Mouse (Mus musculus): Measurements from ENCODE around the gene Tpcn1.
"Not testable (repeated sequence)": the region's sequence is repeated elsewhere in the genome, so short reads cannot be mapped to it uniquely, and the experiment has no call there.

The Tpcn1 gene

GRCm38 (mm10) chr5:120510982-120511642 is 77.4 kb downstream of the Tpcn1 start, which contains the start of gene Slc8b1:
Gene Slc8b1 (plus strand): TSS chr5:120511168.
- DNase-seq: peak; percentile 86 to 88

- DNase-seq: no peak
These were observed 81.2 kb downstream of the Tpcn1 start for GRCm38 (mm10) chr5:120507311-120507710.

DNA sequence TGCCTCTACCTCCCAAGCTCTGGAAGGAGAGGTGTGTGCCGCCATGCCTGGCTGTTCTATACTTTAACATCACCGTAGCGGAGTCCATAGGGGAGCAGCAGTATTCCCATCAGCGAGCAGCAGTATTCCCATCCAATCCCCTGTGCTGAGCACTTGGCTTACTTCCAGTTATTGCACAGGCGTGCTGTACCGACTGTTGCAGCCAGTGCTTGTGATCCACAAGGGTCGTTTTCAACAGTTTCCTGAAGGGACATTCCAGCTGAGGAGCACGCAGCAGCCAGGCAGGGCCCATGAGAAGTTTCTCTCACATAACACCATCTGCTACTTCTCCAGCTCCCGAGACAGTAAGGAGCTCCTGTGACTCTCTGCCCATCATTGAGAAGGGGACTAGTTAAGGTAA is 82.0 kb downstream of the Tpcn1 start:
- no peak for DNase-seq

GRCm38 (mm10) chr5:120505781-120506180 is 82.7 kb downstream of the Tpcn1 start:
- DNase-seq: no peak

DNA sequence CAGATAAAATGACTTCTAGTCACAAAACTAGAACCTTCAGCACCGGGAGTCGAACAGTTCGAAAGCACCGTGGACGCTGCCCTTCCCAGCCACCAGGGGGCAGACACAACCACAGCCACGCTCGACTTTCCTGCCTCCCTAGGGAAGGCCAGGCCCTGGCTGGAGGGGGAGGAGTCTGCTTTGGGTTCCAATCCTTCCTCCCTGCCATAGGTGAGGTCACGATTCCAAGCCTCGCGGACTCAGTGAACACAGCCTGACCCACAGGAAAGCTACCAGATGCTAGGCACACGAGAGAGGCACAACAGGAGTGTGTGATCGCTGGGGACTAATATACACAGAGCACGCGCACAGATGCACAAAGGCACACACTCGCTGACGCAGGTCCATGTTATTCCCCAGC is 83.1 kb downstream of the Tpcn1 start:
- peak; percentile 81 to 84 for DNase-seq

DNA sequence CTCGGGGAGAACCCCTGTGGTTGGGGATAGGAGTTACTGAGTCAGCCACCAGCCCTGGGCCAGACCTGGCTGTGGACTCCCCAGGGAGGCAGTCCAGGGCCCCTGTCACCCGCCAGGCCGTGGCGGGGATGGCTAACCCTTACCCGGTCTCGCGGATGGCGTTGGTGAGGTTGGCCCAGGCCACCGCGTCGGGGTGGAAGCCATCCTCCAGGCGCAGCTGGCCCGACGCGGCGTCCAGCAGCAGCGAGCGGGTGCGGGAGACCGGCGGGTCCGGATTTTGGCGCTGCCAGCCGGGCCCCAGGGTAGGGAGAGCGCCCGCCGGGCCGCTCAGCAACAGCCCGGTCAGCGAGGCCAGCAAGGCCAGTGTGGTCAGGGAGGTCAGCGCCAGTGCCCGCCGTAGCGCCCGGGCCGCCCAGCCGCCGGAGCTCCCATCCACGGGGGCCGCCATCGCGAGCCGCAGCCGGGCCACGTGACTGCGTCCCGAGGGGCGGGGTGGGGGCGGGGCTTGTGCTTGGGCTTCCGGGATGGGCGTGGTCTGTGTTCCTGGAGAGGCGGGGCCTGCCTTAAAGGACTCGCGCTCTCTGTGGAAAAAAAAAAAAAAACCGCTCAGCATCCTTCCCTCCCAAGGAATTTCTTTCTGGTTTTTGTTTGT is 85.2 kb downstream of the Tpcn1 start, which contains the start of gene Plbd2:
Gene Plbd2, minus strand, starts transcription at position 482 of the 652 bp plus-strand sequence.
- DNase-seq: peak; percentile 94 to 96

DNA sequence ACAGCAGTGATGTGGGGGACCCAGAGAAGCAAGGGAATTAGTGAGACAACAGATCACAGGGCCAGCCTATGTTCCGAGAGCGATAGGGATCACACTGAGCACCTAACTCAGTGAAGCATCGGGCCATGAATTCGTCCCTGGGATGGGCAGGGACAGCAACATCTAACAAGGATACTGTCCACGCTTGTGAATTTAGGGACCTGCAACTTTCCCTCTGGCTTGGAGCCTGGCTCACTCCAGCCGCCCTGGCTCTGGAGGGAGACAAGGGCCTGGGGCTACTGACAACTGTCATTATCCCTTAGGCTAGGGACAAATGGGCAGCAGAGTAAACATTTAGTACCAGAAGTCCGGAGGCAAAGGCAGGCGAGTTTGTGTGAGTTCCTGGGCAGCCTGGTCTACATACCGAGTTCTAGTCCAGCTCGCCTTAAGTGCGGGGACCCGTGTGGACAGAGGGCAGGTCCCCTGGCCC is 85.8 kb downstream of the Tpcn1 start:
- DNase-seq: no peak

GRCm38 (mm10) chr5:120502147-120502621 is 86.3 kb downstream of the Tpcn1 start:
- peak in 1 of 2 experiments; percentile 58 for DNase-seq

GRCm38 (mm10) chr5:120500609-120501008 is 87.9 kb downstream of the Tpcn1 start:
- not testable (repeated sequence) for DNase-seq

DNA sequence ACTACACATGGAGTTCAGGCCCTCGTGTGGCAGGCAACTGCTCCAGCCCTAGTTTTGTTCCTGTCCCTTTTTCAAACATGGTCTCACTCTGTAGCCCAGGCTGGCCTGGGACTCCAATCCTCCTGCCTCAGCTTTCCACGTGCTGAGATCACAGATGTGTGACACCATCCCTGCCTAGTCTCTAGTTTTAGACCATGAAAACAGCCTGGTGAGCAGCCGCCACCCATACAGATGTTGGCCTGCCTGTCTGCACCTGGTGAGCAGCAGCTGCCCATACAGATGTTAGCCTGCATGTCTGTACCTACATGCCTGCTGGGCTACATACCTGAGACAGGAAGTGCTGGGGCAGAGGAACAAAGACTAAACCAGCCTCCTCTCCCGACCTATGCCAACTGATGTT is 89.3 kb downstream of the Tpcn1 start:
- no peak for DNase-seq

DNA sequence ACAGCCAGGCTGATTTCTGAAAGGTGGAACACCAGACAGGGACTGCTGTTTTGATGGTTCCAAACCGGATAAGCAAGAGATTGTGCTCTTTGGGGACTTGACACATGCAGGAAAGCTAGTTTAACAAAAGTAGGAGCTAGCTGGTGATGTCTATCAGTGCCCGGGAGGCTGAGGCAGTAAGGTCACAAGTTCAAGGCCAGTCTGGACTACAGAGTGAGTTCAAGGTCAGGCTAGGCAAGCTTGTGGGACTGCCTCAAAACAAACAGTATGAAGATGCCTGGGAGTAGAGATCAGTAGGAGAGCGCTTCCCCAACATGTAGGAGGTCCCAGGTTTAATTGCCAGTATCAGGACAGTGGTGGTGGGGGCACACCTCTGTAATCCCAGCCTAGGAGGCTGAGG is 91.4 kb downstream of the Tpcn1 start:
- DNase-seq: no peak

DNA sequence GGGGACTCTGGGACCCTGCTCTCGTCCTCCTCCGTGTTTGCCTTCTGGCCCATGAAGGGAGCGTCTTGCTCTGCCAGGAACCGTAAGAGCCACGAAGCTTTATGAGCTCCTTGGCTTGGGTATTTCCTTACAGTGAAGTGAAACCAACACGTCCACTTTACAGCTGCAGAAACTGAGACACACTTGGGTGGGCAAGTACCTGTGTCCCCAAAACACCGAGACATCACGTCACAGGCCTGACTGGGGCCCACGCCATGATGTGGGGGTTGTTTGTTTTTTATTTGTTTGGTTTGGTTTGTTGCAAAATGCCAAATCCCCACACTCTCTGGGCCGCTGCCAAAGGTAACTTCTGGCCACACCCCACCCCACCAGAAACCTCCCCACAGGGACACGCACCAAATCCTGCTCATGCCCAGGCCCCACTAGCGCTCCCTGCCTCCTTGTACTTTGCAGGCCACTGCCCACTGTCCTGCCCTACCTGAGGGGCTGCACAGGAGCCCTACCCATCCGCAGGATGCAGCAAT is 92.7 kb downstream of the Tpcn1 start:
- DNase-seq: no peak

GRCm38 (mm10) chr5:120495064-120495702 is 93.3 kb downstream of the Tpcn1 start:
- no peak for DNase-seq

DNA sequence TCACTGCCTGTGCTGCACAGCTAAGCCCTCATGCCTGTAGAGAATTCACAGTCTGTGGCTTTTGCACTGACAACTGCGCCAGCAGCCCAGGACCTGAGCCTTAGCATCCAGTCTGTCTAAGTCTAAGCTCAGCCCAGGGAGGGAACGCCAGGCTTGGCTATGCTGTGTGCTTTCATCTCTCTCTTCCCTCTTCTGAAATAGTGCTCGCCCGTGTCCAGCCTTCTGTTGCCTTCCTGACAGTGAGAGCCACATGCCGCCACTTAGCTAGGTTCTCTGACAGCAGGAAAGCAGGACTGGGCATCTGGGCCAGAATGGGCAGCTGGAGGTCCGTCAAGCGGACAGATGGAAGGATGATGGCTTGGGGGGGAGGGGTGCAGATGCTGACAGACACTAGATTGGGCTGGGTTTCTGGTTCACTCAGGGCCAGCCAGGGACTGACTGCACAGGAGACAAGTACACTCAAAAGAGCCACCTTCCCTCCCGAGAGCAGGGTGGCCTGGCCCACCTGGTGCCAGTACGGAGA is 94.5 kb downstream of the Tpcn1 start:
- peak; percentile 50 to 67 for DNase-seq

DNA sequence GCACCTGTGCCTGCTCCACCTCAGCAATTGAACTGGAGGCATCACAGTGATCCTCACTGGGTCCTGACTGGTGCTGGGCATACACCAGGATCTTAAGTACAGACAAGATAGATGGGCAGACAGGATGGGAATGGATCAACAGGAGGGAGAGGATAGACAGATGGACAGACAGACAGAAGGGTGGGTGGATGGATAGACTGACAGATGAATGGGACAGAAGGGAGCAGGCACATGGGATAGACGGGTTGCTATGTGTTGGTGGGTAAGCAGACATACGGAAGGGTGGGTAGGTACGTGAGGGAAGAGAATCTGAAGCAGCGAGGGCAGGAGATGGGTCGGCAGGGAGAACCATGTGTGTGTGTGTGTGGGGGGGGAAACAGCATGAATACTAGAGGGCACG is 95.0 kb downstream of the Tpcn1 start:
- no peak for DNase-seq

DNA sequence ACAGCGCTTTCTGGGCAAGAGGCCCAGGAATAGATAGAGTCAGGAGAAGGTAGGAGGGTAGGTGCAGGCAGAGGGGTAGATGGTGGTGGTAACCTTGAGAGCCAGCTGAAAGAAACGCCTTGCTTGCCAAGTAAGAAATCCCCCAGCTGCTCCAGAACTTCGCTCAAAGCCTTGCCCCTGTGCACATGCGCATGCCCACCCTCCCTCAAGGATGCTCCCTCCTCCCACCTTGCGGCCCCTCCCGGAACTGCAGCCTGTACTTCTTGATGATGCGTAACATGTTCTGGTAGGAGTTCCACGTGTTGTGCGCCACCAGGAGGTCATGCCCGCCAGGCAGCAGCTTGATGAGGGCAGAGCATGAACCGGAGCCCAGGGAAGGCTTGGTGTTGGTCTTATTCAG is 96.0 kb downstream of the Tpcn1 start:
- DNase-seq: peak; percentile 54 to 83

- peak; percentile 74 to 79 for DNase-seq
These were observed 97.7 kb downstream of the Tpcn1 start for GRCm38 (mm10) chr5:120490679-120491192.

DNA sequence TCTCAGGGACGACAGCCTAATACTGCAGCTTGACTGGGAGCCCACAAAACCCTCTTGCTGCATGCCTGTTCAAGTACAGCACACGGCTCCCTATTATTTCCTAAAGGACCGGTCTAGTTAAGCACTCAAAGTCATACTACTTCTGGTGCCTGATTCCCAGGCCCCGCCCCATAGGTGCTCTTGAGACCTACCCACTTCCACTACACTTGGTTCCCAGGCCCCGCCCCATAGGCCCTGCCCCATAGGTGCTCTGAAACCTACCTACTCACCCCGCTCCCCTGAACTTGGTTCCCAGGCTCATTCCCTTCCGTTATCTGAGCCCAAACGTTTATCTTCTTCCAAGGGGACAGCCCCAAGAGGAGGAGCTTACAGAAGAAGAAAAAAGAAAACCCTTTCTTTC is 100.6 kb downstream of the Tpcn1 start:
- no peak for DNase-seq

Data from cerebellum, postnatal 14 days (tissue).